Mouse (Mus musculus): Measurements from ENCODE around the gene Znrf3.

Znrf3 gene

DNA sequence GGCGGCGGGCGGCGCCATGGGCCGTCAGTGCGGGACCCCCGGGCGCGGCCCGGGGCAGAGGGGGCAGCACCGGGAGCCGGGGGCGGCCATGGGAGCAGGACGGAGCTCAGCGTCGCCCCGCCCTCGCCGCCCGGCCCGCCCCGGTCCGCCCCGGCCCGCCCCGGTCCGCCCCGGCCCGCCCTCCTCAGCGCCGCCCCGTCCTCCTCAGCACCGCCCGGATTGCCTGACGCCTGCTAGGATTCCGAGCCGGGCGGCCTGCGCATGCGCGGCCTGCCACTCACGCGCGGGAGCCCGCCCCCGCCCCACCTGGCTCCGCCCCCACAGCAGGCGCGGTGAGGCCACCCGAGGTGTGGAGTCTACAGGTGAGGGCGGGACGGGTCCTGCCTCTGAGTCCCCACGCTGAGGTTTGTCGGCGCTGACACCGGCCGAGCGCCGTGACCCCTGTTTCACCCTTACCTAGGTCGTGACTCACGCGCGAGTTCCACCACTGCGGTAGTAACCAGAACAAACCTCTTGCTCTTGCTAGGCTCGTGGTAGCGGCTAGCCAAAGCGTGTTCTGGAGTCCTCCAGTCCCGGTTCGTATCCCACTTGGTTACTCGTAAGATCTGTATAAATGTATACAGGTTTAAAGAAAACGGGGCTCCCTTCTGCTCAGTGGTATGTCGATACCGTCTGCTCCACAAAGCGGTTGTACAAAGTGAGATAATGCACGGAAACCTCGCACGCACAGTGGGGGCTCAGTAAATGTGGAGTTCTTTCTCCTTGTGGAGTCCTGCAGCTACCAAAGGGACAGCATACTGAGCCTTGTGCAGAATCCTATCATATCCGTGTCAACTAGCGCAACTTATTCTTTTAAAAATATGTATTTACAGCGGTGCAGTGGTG is 182.9 kb downstream of the Znrf3 start, which contains the start of gene Kremen1:
Gene Kremen1, minus strand, starts transcription at position 51 of the 885 bp plus-strand sequence.
- peak; percentile 92 for DNase-seq

DNA sequence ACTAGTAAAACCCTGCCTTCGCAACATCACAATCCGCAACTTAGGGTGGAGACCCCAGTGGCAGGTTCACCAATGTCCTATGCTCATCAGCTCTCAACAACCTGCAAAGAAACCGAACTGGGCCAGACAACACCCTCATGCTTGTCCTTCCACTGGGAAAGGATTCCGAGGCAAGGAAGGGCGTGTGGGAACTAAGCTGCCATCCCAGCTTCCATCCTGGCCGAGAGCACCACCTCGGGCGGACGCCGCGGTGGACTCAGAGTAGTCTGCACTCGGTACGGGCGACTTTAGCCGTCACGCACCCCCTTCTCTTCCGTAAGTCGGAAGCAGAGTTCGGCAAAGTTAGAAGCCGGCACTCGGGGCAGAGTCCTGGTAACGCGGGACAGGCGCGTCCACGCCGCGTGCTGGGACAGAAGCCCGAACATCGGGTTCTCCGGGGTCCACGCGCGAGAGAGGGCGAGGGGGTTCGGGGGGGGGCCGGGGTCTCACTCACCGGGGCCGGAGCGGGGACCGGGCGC is 183.6 kb downstream of the Znrf3 start:
- DNase-seq: no peak

DNA sequence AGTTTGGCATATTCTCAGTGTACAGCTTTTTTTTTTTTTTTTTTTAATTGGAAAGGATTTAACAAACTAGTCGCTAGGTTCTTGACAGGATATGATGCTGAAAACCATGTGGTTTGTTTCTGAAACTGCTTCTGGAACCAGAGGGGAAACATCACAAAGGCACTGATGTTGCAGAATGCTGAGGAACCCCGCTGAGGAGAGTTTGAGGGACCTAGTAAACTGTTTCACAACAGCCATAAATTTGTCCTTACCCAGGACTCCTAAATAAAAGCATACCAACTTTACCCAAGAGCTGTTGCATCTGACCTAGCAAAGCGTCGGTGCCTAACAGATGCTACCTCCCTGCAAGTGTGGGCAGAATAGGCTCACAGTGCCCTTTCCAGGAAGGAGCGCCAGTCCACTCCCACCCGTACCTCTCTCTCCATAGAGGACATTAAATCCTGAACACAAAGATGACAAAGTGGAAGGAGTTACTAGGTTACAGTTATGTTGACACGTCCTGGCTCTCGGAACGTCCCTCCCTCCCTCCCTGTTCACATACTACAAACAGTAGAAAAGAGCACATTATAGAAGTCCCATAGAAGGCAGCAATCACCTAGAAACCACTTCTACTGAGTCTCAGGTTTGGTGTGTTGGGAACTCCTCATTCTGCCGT is 184.6 kb downstream of the Znrf3 start:
- DNase-seq: no peak

DNA sequence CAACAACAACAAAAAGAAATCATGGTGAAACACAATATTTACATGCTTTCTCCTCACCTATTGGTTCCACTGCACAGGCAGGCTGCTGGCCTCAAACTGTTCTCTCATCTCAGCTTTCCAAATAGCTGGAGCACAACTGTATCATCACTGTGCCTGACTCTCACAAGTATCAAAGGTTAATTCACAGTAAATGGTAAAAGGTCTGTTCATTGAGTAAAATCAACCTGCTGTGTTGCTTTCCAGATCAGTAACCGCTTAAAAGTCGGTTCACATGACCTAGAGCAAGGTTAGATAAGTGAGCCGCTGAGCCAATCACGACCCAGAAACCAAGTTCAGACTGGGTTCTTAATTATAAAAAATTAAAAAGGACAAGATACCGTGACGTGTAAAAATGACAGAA is 186.6 kb downstream of the Znrf3 start:
- no peak for DNase-seq

DNA sequence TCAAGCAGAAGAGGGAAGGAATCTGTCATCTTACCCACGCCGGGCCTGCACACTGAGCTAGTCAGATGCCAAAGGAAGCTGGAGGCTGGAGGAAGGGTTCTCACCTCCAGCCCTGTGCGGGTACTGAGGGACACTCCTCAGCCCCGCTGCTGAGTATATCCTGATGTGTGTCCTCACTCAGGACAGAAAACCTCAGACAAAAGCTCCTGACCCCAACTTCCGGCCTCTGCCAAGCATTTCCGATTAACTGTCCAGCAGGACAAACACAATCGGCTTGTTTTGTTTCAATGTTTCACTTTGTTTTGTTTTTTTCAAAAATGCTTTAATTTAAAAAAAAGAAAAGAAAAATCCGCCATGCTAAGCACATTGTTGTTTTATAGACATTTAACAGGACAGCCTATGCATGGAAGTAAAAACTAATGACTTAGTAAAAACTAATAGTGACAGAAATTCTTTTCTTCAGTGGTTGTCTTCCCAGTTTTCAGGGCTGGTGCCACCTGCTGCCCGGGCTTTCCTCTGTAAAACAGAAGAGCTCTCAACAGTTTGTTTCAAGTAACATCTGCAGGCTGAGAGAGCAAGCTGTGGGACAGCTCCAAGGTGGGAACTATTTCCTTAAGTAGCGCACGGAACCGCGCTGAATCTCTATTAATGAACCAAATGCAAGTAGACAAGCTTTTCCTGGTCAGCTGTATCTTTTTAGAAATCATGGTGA is 187.3 kb downstream of the Znrf3 start:
- no peak for DNase-seq

DNA sequence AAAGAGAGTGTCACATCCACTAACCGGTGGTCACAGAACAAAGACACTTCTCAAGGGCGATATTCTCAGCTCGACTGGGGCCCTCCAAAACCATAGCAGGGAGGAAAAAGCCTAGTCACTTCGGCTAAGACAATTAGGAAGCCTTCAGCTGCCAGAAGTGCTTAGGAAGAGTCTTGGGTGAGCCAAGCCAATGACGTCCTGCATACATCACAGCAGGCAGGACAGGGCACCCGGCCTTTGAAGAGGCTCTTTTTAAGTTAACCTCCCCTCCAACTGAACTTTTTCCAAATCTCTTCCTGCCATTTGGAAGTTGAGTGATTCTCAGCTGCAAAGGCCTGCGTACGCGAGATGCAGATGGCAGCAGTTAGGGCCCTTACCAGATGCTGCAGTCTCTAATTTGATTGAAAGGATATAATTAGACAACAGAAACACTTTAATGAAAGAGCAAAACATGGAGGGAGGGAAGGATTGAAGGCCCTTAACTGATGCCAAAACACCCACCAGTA is 189.1 kb downstream of the Znrf3 start:
- DNase-seq: no peak

DNA sequence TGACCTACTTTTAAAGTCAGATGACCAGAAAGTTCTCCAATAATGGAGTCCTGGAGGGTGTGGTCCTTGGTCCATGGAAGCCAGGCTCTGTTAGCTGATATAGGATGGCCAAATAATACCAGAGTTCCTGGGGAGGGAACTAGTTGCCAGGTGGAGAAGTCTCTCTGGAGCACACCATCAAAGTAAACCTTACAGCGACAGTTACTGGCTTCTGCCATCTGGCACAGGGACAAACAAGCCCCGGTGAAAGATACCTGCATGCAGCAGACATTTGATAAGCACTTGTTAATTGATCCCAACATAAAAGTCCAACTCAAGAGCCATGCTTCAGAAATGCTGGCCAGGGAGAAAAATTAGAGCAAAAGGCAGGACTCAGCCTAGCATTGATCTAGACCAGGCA is 190.6 kb downstream of the Znrf3 start:
- no peak for DNase-seq

DNA sequence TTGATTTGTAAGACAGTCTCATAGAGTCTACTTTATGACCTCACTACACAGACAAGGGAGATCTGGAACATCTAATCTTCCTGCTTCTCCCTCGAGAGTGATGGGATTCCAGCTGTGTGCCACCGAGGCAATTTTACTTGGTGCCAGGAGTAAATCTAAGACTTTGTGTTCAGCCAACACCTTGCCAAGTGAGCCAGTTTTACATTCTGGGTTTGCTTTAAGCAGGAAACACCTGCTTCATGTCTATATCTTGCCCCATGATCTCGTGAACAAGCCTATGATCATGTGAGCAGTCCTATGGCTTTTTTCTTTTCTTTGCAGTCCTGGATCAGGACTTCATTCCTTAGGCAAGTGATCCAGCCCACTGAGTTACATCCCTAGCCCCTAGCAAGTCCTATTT is 191.1 kb downstream of the Znrf3 start:
- no peak for DNase-seq

DNA sequence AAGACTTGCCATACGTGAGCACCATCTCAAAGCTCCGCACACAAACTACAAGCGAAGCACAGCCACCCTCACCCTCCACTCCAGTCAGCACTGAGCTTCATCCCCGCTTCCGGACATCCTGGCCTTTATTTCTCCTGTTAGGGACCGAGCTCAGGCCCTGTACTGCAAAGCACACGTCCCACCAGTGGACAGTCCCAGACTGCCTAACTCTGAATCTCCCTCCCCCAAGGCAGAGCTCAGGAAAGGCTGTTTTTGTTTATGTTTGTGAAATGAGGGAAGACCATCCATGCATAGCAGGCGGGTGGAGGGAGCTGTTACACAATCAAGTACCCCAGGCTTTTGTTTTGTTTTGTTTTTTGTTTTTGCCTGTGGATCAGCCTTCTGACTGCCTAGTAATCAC is 191.9 kb downstream of the Znrf3 start:
- no peak for DNase-seq

DNA sequence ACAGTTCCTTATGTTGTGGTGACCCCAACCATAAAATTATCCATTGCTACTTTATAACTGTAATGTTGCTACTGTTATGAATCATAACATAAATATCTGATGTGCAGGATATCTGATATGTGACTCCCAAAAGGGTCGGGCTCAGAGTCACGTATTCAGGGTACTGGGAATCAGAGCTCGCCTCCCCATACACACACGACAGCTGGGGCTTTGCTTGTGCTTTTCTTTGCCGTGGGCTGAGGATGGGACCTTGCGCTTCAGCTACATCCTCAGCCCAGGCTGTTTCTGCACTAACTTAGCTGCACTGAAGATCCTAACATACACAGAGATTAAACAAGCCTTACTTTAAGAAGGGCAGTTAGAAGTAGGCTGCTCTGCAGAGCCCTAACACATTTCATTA is 193.5 kb downstream of the Znrf3 start:
- DNase-seq: no peak

DNA sequence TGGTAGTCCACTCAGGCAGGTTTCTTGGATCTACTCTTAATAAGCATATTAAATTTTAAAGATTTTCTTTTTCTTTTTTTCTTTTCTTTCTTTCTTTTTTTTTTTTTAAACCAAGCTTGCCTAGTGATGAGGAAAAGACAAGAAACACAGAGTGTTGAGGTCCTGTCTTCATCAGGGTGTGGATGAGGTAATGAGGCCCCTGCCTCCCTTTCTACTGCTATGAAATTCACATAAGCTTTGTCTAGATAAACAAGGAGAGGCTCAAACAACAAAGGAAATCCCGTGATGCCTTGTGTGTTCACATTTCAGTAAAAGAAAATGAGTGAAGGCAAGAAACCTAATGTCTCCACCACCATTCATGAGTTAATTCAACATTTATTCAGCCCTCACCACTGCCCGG is 196.4 kb downstream of the Znrf3 start:
- no peak for DNase-seq

DNA sequence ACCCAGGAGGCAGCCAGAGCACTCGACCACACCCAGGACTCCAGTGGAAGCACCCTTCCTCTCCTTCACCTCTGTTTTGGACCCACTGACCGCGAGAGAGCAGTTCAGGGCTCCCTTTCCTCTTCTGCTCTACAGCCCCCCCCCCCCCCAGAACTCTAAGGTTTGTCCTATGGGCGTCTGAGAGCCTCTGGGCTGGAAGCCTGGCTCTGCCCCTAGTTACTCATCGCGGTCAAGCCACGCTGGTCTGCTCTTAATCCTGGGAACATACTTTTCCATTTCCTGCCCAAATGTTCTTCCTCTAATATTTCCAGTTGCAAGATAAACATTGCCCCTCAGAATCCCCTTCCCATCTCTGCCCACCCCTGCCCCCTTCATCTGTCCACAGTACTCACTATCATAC is 199.2 kb downstream of the Znrf3 start:
- DNase-seq: no peak

DNA sequence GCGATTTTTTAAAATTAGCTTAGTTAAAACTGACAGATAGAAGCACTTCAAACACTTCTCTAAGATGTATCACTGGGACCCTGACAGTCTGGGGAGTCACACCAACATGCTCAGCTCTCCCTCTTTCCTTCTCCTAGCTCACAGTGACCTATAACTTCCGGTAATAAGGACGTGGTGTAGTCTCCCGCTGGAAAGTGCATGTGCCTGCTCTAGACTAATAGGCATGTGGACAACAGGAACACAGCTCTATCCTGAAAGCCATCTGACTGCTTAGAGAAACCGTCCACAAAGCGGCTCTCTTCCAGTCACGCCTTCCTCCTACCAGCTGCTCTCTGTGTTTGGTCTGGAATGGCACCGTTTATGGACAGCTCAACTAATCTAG is 199.9 kb downstream of the Znrf3 start:
- DNase-seq: peak; percentile 31

DNA sequence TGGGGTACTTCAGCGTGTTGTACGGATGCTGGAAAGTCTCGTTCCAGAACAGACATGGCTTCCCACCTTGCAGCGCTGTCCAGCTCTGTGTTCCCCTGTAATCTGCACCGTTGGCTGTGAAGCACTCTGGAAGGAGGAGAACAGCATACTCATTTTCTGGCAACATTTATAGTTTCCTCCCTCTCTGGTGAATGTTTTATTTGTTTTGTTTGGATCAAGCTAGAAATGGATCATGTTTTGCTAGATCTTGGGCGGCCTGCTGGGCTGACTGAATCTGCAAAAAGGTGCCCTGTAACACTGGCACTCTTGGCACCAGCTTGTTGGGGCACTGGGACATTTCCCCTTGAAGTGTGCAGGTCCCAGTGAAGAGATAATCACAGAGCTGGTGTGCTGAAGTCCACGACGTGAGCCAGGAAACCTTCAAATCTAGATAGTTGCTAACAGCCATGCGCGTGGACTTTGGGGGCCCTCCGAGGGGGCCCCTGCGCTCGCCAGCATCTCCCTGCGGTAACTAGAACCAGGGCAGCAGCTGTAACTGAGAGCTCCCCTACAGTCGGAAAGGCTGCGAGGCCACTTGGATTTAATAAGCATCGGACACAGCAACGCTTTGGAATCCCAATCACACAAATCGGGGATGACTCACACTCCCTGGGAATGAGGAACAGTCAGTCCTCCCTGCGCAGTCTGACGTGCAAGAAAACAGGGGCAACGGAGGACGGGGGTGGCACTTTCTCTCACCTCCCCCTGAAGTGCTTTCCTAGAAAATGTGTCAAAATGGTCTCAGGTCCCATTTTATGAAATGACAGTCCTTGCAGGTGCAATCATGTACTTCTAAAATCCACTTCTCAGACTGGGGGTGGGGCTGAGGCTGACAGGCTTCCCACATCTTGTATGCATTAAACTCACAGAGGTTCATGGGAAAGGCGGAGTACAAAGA is 200.6 kb downstream of the Znrf3 start:
- peak; percentile 72 for DNase-seq

DNA sequence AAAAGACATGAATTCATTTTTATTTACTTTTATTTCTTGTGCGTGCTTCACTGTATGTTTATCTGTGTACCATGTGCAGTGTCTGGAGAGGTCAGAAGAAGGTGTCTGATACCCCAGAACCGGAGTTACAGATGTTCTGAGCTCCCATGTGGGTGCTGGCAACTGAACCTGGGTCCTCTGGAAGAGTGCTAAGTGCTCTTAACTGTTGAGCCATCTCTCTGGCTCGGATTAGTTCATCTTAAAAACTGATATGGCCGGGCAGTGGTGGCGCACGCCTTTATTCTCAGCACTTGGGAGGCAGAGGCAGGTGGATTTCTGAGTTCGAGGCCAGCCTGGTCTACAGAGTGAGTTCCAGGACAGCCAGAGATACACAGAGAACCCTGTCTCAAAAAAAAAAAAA is 201.4 kb downstream of the Znrf3 start:
- no peak for DNase-seq

DNA sequence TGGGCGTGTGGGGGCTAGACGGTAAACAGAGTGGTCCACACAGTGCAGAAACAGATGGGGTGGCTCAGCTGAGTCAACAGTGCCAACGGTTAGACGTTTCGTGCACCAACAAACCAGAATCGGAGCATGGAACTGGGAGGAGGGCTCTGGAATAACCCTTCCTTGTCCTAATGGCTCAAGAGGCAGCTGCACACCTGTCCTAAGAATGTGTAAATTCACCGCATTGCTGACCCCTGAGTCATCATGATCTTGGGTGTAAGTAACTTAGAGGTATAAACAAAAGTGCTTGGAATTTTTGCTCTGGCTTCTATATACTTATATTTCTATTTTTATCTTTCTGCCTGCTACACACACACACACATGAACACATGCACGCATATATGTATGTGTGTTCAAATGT is 202.5 kb downstream of the Znrf3 start:
- DNase-seq: no peak

DNA sequence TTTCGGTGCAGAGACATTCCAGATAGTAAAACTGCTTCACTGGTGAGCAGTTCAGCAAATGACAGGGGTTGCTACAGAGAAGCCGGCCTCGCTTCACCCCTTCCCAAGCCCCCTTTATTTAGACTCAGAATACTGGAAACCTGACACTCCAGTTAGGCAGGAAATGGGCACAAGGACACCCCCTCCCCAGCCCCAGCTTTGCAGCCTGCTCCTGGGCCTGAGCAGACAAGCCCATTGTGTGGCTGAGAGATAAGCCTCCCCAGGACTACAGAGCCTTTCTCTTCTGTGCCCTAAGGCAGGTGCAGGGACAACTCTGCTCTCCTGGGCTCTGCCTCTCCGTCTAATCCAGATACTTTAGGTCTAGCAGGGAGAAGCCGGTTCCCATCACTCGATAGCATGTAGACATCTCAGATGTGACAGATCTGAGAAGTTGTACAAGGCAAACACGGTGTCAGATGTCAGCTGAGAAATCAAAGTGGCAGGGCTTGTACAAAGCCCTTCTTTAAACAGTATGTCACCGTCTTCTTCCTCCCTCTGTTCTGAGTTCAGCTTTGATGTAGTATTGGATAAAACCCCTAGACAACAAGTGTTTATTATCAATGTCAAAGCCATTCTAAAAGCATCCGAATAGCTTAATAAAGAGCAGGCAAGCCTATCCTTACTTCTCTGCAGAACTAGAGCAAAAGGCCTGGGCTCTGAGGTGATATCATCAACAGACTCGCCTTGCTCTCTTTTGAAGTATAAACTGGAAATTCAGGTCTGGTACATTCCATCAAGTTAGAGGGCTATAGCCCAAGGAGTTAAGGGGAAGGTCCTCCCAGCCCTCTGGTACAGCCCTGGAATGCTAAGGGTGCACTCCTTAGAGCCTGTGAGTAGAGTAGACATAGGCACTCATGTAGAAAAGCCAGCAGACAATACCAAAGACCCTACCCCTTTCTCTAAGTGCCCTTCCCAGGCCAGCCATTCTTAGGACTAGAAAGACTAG is 204.6 kb downstream of the Znrf3 start:
- no peak for DNase-seq

All from right cerebral cortex, postnatal 25 days (tissue).